Mouse (Mus musculus) spleen, adult 2 months (tissue): ENCODE data around the gene Mlip.

Source experiments
- CTCF ChIP-seq: fragments of 200-500 bp; IDR thresholded peaks from 2 replicates; pipeline ENCODE4 v1.5.1; 2011; ENCODE audit warnings: mild to moderate bottlenecking, inconsistent platforms; ENCODE audit not compliant: insufficient read depth, insufficient read length, insufficient replicate concordance; ENCODE audit errors: extremely low read depth
- POLR2A ChIP-seq: fragments of 200-500 bp; IDR thresholded peaks from 2 replicates; pipeline ENCODE4 v1.6.1; 2011; ENCODE audit warnings: low read depth, low read length, inconsistent platforms

- TF ChIP-seq CTCF (no peak), POLR2A (no peak)
Observed at GRCm38 (mm10) chr9:77259052-77259451, 93.7 kb downstream of the Mlip start.
